Mouse (Mus musculus) small intestine, adult 2 months (tissue): ENCODE data around the gene Siah3. TPM values are rescaled to one million over a fixed set of nuclear protein-coding genes. Genes with fewer than 3 reads are reported as not detected.

Experiments
- H3K27ac ChIP-seq: fragments of 200-500 bp; 2 replicates; pipeline ENCODE4 v1.5.1; 2012; ENCODE audit warnings: low read depth, low read length, control low read depth, inconsistent platforms; ENCODE audit not compliant: insufficient read depth
- H3K27me3 ChIP-seq: fragments of 200-500 bp; 2 replicates; pipeline ENCODE4 v1.6.1; 2012; ENCODE audit warnings: mild to moderate bottlenecking, moderate library complexity, low read length, inconsistent platforms; ENCODE audit not compliant: control insufficient read depth, insufficient read depth
- H3K36me3 ChIP-seq: fragments of 200-500 bp; 2 replicates; pipeline ENCODE4 v1.6.1; 2012; ENCODE audit warnings: mild to moderate bottlenecking, low read length, control low read depth, inconsistent platforms; ENCODE audit not compliant: control insufficient read depth, insufficient read depth
- H3K4me1 ChIP-seq: fragments of 200-500 bp; 2 replicates; pipeline ENCODE4 v1.6.1; 2012; ENCODE audit warnings: low read length, inconsistent platforms, mixed read lengths; ENCODE audit not compliant: control insufficient read depth, insufficient read depth, insufficient read length
- H3K4me3 ChIP-seq: fragments of 200-500 bp; 2 replicates; pipeline ENCODE4 v1.5.1; 2012; ENCODE audit warnings: low read depth, mild to moderate bottlenecking, control low read depth, inconsistent platforms, low read length, moderate library complexity
- CTCF ChIP-seq: fragments of 200-500 bp; IDR thresholded peaks from 2 replicates; pipeline ENCODE4 v1.5.1; 2012; ENCODE audit warnings: low read depth, mild to moderate bottlenecking, control low read depth, inconsistent platforms, low read length, moderate library complexity, mixed read lengths; ENCODE audit not compliant: insufficient replicate concordance, insufficient read length; ENCODE audit errors: extremely low read depth
- POLR2A ChIP-seq: fragments of 200-500 bp; IDR thresholded peaks from 2 replicates; pipeline ENCODE4 v1.6.1; 2012; ENCODE audit warnings: low read depth, mild to moderate bottlenecking, control low read depth, inconsistent platforms, low read length, moderate library complexity
- WGBS: fragments of 180-500 bp; shearing (Covaris S2); methylation state at CpG from one replicate; pipeline ENCODE4 v1.1.7; 2018; 5-methylcytosine and 5-hydroxymethylcytosine counted together
- polyA plus RNA-seq: library from polyadenylated mRNA; depleted of rRNA; stranded (reverse); fragments of >200 nt; gene quantifications from 2 replicates; pipeline ENCODE4 v1.2.3, GENCODE M21; 2012; rRNA removed

Siah3 gene
- polyA plus RNA-seq = 0.04 TPM in 1 of 2 replicates, not detected in the other

- H3K4me3 ChIP-seq = peak within 1 kb of the TSS; percentile 24
- H3K27me3 ChIP-seq = peaks cover 2% of the 10 kb centered on the region; the same call in 1 of the 2 replicates
- TF ChIP-seq POLR2A = no peak
- TF ChIP-seq CTCF = no peak
- H3K4me1 ChIP-seq = no peaks in the 10 kb centered on the region
- H3K36me3 ChIP-seq = no peaks in the 10 kb centered on the region
- 19% methylated on average over 18 of the region's 18 CpGs for WGBS
- H3K27ac ChIP-seq = no peak within 1 kb of the TSS
These were observed at the start of gene Siah3 for GRCm38 (mm10) chr14:75455743-75456421. Siah3 (plus strand) TSS chr14:75455982.

- Histone ChIP-seq H3K4me1 (no peaks in the 10 kb centered on the region), H3K4me3 (no peak overlapping the region), H3K27ac (no peak overlapping the region), H3K36me3 (no peaks in the 10 kb centered on the region), H3K27me3 (no peaks in the 10 kb centered on the region)
- TF ChIP-seq POLR2A = no peak
- TF ChIP-seq CTCF = no peak
- 38% methylated on average over 3 of the region's 3 CpGs for WGBS
These were observed 46.0 kb upstream of the Siah3 start for GRCm38 (mm10) chr14:75409772-75410171.

DNA sequence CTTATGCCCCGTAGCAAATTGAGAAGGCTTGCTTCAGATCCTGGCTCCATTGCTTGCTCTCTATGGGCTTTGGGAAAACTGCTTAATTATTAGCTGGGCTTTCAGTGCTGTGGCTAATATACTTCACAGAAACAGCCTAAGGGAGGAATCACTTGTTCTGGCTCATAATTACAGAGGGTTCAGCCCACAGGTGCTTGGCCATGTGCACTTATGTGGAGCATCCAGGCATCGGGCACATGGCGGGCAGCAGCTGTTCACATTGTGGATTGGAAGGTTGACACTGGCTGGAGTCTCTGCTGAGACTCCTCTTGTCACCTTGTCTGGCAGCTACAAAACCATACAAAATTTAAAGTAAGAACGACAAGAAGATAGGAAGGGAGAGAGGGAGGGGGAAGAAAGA is 45.4 kb upstream of the Siah3 start:
- WGBS = 78% methylated on average over 4 of the region's 4 CpGs
- H3K36me3 ChIP-seq = no peaks in the 10 kb centered on the region
- no peak overlapping the region for H3K27ac ChIP-seq
- H3K4me1 ChIP-seq = no peaks in the 10 kb centered on the region
- H3K27me3 ChIP-seq = no peaks in the 10 kb centered on the region
- no peak for TF ChIP-seq CTCF
- TF ChIP-seq POLR2A = no peak
- H3K4me3 ChIP-seq = no peak overlapping the region

- Histone ChIP-seq H3K36me3 (no peaks in the 10 kb centered on the region), H3K4me1 (no peaks in the 10 kb centered on the region), H3K27me3 (no peaks in the 10 kb centered on the region), H3K27ac (no peak overlapping the region), H3K4me3 (no peak overlapping the region)
- WGBS = 70% methylated on average over 3 of the region's 3 CpGs
- TF ChIP-seq POLR2A (no peak), CTCF (no peak)
These were observed 37.1 kb upstream of the Siah3 start for GRCm38 (mm10) chr14:75418721-75419120.

GRCm38 (mm10) chr14:75419876-75420275 is 35.9 kb upstream of the Siah3 start:
- WGBS = 86% methylated on average over 7 of the region's 7 CpGs
- no peak for TF ChIP-seq CTCF
- no peak for TF ChIP-seq POLR2A

GRCm38 (mm10) chr14:75420811-75421210 is 35.0 kb upstream of the Siah3 start:
- Histone ChIP-seq H3K27ac (no peak overlapping the region), H3K36me3 (no peaks in the 10 kb centered on the region), H3K4me3 (no peak overlapping the region), H3K4me1 (no peaks in the 10 kb centered on the region), H3K27me3 (no peaks in the 10 kb centered on the region)
- 47% methylated on average over 6 of the region's 6 CpGs for WGBS
- TF ChIP-seq CTCF = no peak

More at GRCm38 (mm10) chr14:75419876-75420275, 35.9 kb upstream of the Siah3 start:
- H3K4me1 ChIP-seq = no peaks in the 10 kb centered on the region
- no peaks in the 10 kb centered on the region for H3K27me3 ChIP-seq
- no peaks in the 10 kb centered on the region for H3K36me3 ChIP-seq
- no peak overlapping the region for H3K4me3 ChIP-seq
- no peak overlapping the region for H3K27ac ChIP-seq

DNA sequence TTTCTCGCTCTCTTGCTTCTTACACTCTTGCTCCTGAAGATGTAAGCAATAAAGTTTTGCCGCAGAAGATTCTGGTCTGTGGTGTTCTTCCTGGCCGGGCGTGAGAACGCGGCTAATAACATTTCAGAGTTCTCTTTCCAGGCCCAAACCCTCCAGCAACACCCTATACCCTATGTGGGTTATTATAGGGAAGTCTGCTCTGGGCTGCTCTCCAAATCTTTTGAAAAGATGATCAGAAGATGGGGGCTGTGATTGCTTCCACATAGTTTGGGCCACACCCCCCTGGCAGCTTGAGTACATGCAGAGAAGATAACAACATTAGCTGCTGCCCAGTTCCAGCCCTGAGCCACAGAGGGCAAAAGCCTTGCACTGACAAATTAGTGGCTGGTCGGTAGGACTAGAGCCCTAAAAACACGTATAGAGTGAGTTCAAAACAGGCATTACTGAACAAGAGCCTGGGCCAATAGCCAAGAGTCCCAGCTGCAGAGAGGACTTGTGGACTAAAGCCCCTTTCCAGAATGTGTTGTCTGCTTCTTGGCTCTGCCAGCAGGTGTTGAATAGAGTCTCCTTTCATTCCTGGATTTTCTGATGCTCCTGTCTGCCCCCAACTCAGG is 24.5 kb upstream of the Siah3 start:
- Histone ChIP-seq H3K27me3 (no peaks in the 10 kb centered on the region), H3K4me1 (no peaks in the 10 kb centered on the region), H3K4me3 (no peak overlapping the region), H3K27ac (no peak overlapping the region), H3K36me3 (no peaks in the 10 kb centered on the region)
- TF ChIP-seq CTCF = no peak
- no peak for TF ChIP-seq POLR2A
- 86% methylated on average over 7 of the region's 8 CpGs for WGBS
